Mouse (Mus musculus): ENCODE data around the gene Spesp1.

DNA sequence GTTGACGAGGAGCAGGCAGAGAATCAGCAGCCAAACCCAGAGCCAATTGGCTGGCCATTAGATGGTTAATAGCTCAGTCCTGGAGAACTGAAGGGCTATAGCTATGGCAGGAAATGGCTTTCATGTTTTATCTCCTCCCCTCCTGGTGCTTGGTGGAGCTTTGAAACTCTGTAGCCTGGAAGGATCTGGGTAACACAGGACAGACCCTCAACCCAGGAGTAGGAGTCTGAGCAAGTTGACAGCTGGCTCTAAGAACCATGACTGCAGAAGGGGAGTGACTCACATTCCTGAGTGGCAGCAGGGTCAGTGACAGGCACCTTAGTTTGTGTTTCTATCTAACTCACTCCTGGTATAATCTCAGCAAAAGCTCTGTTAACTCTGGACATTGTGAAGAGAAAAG lies 49.4 kb downstream of the Spesp1 start:
- no peak for TF ChIP-seq POLR2A (IDR thresholded peaks at IDR 0.05; ENCODE audit: control insufficient read depth, extremely low read depth, insufficient read depth, low read length, poor library complexity)
- no peak for TF ChIP-seq CTCF (IDR thresholded peaks at IDR 0.05; ENCODE audit: borderline replicate concordance, control insufficient read depth, extremely low read depth, insufficient read depth, low read length, poor library complexity)
